Mouse (Mus musculus) spleen, adult 2 months (tissue): Measurements from ENCODE around the gene H2afy. TPM values are rescaled to one million over a fixed set of nuclear protein-coding genes. Genes with fewer than 3 reads are reported as not detected.

Experiments
- DNase-seq, 2 experiments: peaks; one replicate each; pipeline versions ENCODE4 v3.0.0 to v3.0.0-alpha.2; 2012 to 2021; ENCODE audit warnings: low spot score in 2 of 2, low read depth in 1 of 2
- H3K27ac ChIP-seq: fragments of 200-500 bp; 2 replicates; pipeline ENCODE4 v1.5.1; 2012; ENCODE audit warnings: low read length, inconsistent platforms; ENCODE audit not compliant: insufficient read depth
- H3K27me3 ChIP-seq: fragments of 200-500 bp; 2 replicates; pipeline ENCODE4 v1.6.1; 2012; ENCODE audit warnings: mild to moderate bottlenecking, moderate library complexity, low read length, inconsistent platforms; ENCODE audit not compliant: control insufficient read depth, insufficient read depth
- H3K36me3 ChIP-seq: fragments of 200-500 bp; 2 replicates; pipeline ENCODE4 v1.6.1; 2012; ENCODE audit warnings: mild to moderate bottlenecking, low read length, inconsistent platforms; ENCODE audit not compliant: control insufficient read depth, insufficient read depth
- H3K4me1 ChIP-seq: fragments of 200-500 bp; 2 replicates; pipeline ENCODE4 v1.6.1; 2011; ENCODE audit warnings: inconsistent platforms; ENCODE audit not compliant: control insufficient read depth, insufficient read depth, insufficient read length
- H3K4me3 ChIP-seq: fragments of 200-500 bp; 2 replicates; pipeline ENCODE4 v1.5.1; 2011; ENCODE audit warnings: mild to moderate bottlenecking, inconsistent platforms; ENCODE audit not compliant: insufficient read depth, insufficient read length; ENCODE audit errors: extremely low read depth
- CTCF ChIP-seq: fragments of 200-500 bp; IDR thresholded peaks from 2 replicates; pipeline ENCODE4 v1.5.1; 2011; ENCODE audit warnings: mild to moderate bottlenecking, inconsistent platforms; ENCODE audit not compliant: insufficient read depth, insufficient read length, insufficient replicate concordance; ENCODE audit errors: extremely low read depth
- POLR2A ChIP-seq: fragments of 200-500 bp; IDR thresholded peaks from 2 replicates; pipeline ENCODE4 v1.6.1; 2011; ENCODE audit warnings: low read depth, low read length, inconsistent platforms
- WGBS: fragments of 180-500 bp; shearing (Covaris S2); methylation state at CpG from one replicate; pipeline ENCODE4 v1.1.7; 2018; 5-methylcytosine and 5-hydroxymethylcytosine counted together
- polyA plus RNA-seq: library from polyadenylated mRNA; depleted of rRNA; stranded (reverse); fragments of >200 nt; gene quantifications from 2 replicates; pipeline ENCODE4 v1.2.3, GENCODE M21; 2012

H2afy gene
- polyA plus RNA-seq, 1 experiment, result 125 TPM

- H3K27me3 ChIP-seq, result no peaks in the 10 kb centered on the region
- no peak overlapping the region for H3K27ac ChIP-seq
- DNase-seq, result no peak
- H3K36me3 ChIP-seq, result peaks cover 33% of the 10 kb centered on the region
- H3K4me1 ChIP-seq, result no peaks in the 10 kb centered on the region
- H3K4me3 ChIP-seq, result no peak overlapping the region
- no peak for TF ChIP-seq CTCF
- TF ChIP-seq POLR2A, result no peak
- 90% methylated on average over 5 of the region's 5 CpGs for WGBS
Measured at GRCm38 (mm10) chr13:56092606-56093005, 43.6 kb downstream of the H2afy start.

- WGBS, result 90% methylated on average over 2 of the region's 2 CpGs
- H3K4me1 ChIP-seq, result no peaks in the 10 kb centered on the region
- no peak overlapping the region for H3K4me3 ChIP-seq
- peak in 1 of 2 experiments; percentile 17 for DNase-seq
- H3K27me3 ChIP-seq, result no peaks in the 10 kb centered on the region
- no peak for TF ChIP-seq POLR2A
- no peak for TF ChIP-seq CTCF
- H3K36me3 ChIP-seq, result peaks cover 41% of the 10 kb centered on the region
- no peak overlapping the region for H3K27ac ChIP-seq
Measured at GRCm38 (mm10) chr13:56090597-56090996, 45.6 kb downstream of the H2afy start.

- Histone ChIP-seq H3K27ac (no peak overlapping the region), H3K27me3 (no peaks in the 10 kb centered on the region), H3K4me3 (no peak overlapping the region), H3K4me1 (no peaks in the 10 kb centered on the region), H3K36me3 (peaks cover 47% of the 10 kb centered on the region)
- WGBS, result 92% methylated on average over 13 of the region's 13 CpGs
- TF ChIP-seq POLR2A, result no peak
- no peak for TF ChIP-seq CTCF
- no peak for DNase-seq
Measured at GRCm38 (mm10) chr13:56088602-56089001, 47.6 kb downstream of the H2afy start.

GRCm38 (mm10) chr13:56087936-56088335 lies 48.2 kb downstream of the H2afy start:
- no peak for TF ChIP-seq POLR2A
- TF ChIP-seq CTCF, result no peak
- no peak overlapping the region for H3K4me3 ChIP-seq
- peaks cover 50% of the 10 kb centered on the region for H3K36me3 ChIP-seq

GRCm38 (mm10) chr13:56084146-56084905 lies 51.8 kb downstream of the H2afy start:
- H3K27ac ChIP-seq, result no peak overlapping the region
- TF ChIP-seq CTCF, result no peak
- no peak for TF ChIP-seq POLR2A
- no peak overlapping the region for H3K4me3 ChIP-seq
- no peaks in the 10 kb centered on the region for H3K4me1 ChIP-seq
- H3K27me3 ChIP-seq, result no peaks in the 10 kb centered on the region
- H3K36me3 ChIP-seq, result peaks cover 69% of the 10 kb centered on the region
- WGBS, result 89% methylated on average over 20 of the region's 20 CpGs
- no peak for DNase-seq

More at GRCm38 (mm10) chr13:56087936-56088335, 48.2 kb downstream of the H2afy start:
- 94% methylated on average over 19 of the region's 19 CpGs for WGBS
- Histone ChIP-seq H3K27ac (no peak overlapping the region), H3K4me1 (no peaks in the 10 kb centered on the region), H3K27me3 (no peaks in the 10 kb centered on the region)
- no peak for DNase-seq

GRCm38 (mm10) chr13:56081656-56082055 lies 54.5 kb downstream of the H2afy start:
- H3K27ac ChIP-seq, result no peak overlapping the region
- H3K36me3 ChIP-seq, result peaks cover 70% of the 10 kb centered on the region
- no peak overlapping the region for H3K4me3 ChIP-seq
- 92% methylated on average over 5 of the region's 5 CpGs for WGBS
- TF ChIP-seq CTCF, result no peak
- DNase-seq, result no peak
- H3K27me3 ChIP-seq, result no peaks in the 10 kb centered on the region
- no peaks in the 10 kb centered on the region for H3K4me1 ChIP-seq

- no peak for TF ChIP-seq CTCF
- TF ChIP-seq POLR2A, result no peak
- no peak overlapping the region for H3K27ac ChIP-seq
- H3K27me3 ChIP-seq, result no peaks in the 10 kb centered on the region
- H3K4me1 ChIP-seq, result no peaks in the 10 kb centered on the region
- WGBS, result 94% methylated on average over 2 of the region's 2 CpGs
- peaks cover 74% of the 10 kb centered on the region for H3K36me3 ChIP-seq
- H3K4me3 ChIP-seq, result no peak overlapping the region
- no peak for DNase-seq
Measured at GRCm38 (mm10) chr13:56079616-56080015, 56.5 kb downstream of the H2afy start.
